Mouse (Mus musculus) midbrain, embryonic 15.5 days (tissue): ENCODE data around the gene Olfr789. TPM values are rescaled to one million over a fixed set of nuclear protein-coding genes. Genes with fewer than 3 reads are reported as not detected.

ENCODE experiments used
- ATAC-seq: fragments of 200-750 bp; cut with Nextera tagmentation; replicated peaks from 2 replicates; pipeline ENCODE4 v1.8.0; 2017; ENCODE audit warnings: moderate TSS enrichment
- H3K27ac ChIP-seq: fragments of 300-500 bp; sonication (generic); 2 replicates; pipeline ENCODE4 v1.5.1; 2015; ENCODE audit warnings: mild to moderate bottlenecking, inconsistent platforms
- H3K27me3 ChIP-seq: fragments of 300-500 bp; sonication (generic); replicated peaks from 2 replicates; pipeline ENCODE4 v1.6.1; 2015; ENCODE audit warnings: inconsistent platforms
- H3K36me3 ChIP-seq: fragments of 300-500 bp; sonication (generic); replicated peaks from 2 replicates; pipeline ENCODE4 v1.6.1; 2015; ENCODE audit warnings: inconsistent platforms
- H3K4me1 ChIP-seq: fragments of 300-500 bp; sonication (generic); 2 replicates; pipeline ENCODE4 v1.6.1; 2015; ENCODE audit warnings: inconsistent platforms
- H3K4me2 ChIP-seq: fragments of 300-500 bp; sonication (generic); 2 replicates; pipeline ENCODE4 v1.6.1; 2015; ENCODE audit warnings: inconsistent platforms, mild to moderate bottlenecking, moderate library complexity
- H3K4me3 ChIP-seq: fragments of 300-500 bp; sonication (generic); 2 replicates; pipeline ENCODE4 v1.5.1; 2015; ENCODE audit warnings: mild to moderate bottlenecking, inconsistent platforms
- H3K9ac ChIP-seq: fragments of 300-500 bp; sonication (generic); 2 replicates; pipeline ENCODE4 v1.6.1; 2015; ENCODE audit warnings: mild to moderate bottlenecking, inconsistent platforms
- H3K9me3 ChIP-seq: fragments of 300-500 bp; sonication (generic); 2 replicates; pipeline ENCODE4 v1.6.1; 2016; ENCODE audit warnings: inconsistent platforms
- WGBS: fragments of 180-500 bp; shearing (Covaris S2); methylation state at CpG from one replicate; pipeline ENCODE4 v1.1.7; 2015; ENCODE audit warnings: mixed read lengths; 5-methylcytosine and 5-hydroxymethylcytosine counted together
- polyA plus RNA-seq: library from polyadenylated mRNA; unstranded; fragments of >200 nt; fragmentation: Nextera tagmentation; extraction: Ambion mirVana; gene quantifications from 2 replicates; pipeline ENCODE4 v1.2.1, GENCODE M21; 2015

Olfr789 gene
- not detected in 2 replicates for polyA plus RNA-seq

DNA sequence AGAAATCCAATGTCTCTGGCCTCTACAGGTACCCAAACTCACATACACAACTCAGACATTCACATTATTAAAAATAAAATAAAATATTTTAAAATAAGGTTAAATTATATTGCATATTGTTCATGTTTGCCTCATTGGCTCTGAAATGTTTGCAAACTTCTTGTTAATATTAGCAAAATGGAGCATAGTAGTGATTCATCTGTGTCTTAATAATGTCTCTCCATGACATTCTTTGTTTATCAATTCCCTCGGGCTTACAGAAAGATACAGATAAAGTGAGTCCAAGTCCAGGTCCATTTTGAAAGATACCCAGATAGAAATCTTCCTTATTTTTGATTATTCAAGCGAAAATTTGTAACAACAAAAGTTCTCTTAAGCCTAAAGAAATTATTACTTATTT lies at the start of gene Olfr789:
Gene Olfr789 (plus strand): TSS at position 301 of the 400 bp plus-strand sequence.
- Histone ChIP-seq H3K4me2 (no peak within 1 kb of the TSS), H3K4me3 (no peak within 1 kb of the TSS), H3K36me3 (no peaks in the 10 kb centered on the region), H3K9me3 (no peaks in the 10 kb centered on the region), H3K27ac (no peak within 1 kb of the TSS), H3K9ac (no peak within 1 kb of the TSS), H3K4me1 (no peaks in the 10 kb centered on the region), H3K27me3 (no peaks in the 10 kb centered on the region)
- ATAC-seq, result no peak
- 73% methylated on average over 2 of the region's 2 CpGs for WGBS

DNA sequence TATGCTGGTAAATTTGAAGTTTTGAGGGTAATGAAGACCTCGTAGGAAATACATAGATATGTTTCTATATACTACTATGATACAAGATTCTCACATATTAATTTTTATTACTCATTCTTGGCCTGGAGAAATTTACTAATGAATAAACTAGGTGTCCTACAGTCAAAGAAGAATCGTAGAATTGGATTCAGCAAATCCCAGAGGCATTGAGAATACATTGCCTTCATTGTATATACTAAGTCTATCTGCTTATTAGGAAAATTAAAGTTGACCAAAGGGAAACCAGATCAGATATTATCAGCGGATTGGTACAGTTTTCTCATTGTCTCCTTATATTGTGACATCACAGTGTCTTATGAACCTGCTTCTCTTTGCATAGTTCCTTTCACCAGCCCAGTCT lies 23.0 kb upstream of the Olfr789 start, which contains the start of gene Olfr787:
Gene Olfr787 (plus strand): TSS at position 301 of the 400 bp plus-strand sequence.
- ATAC-seq, result no peak
- H3K36me3 ChIP-seq, result no peaks in the 10 kb centered on the region
- H3K4me2 ChIP-seq, result no peak within 1 kb of the TSS
- WGBS, result 84% methylated on average over 3 of the region's 3 CpGs
- no peak within 1 kb of the TSS for H3K9ac ChIP-seq
- H3K4me3 ChIP-seq, result no peak within 1 kb of the TSS
- H3K27ac ChIP-seq, result no peak within 1 kb of the TSS
- no peaks in the 10 kb centered on the region for H3K4me1 ChIP-seq
- H3K27me3 ChIP-seq, result no peaks in the 10 kb centered on the region
- H3K9me3 ChIP-seq, result no peaks in the 10 kb centered on the region

DNA sequence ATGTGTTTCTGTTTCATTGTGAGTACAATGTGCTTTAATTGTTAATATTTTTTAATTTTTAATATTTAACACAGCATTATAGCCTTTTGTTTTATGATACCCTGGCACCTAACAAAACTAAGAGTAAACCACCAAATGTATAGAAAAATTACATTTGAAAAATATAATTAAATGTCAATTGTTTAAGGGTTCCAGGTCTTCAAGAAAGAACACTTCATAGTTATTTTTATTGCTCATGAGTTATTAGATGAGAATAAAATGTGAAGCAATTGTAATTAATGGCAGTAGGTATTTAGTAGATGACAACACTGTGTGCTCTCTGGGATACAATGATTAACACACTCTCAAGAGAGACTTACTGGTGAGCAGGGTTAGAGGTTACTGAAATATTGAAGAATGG lies 13.9 kb upstream of the Olfr789 start, which contains the start of gene Olfr788:
Gene Olfr788 (plus strand): TSS at position 301 of the 400 bp plus-strand sequence.
- Histone ChIP-seq H3K9ac (no peak within 1 kb of the TSS), H3K4me3 (no peak within 1 kb of the TSS), H3K9me3 (no peaks in the 10 kb centered on the region), H3K4me1 (no peaks in the 10 kb centered on the region), H3K36me3 (no peaks in the 10 kb centered on the region), H3K27me3 (no peaks in the 10 kb centered on the region), H3K4me2 (no peak within 1 kb of the TSS), H3K27ac (no peak within 1 kb of the TSS)
- no peak for ATAC-seq

DNA sequence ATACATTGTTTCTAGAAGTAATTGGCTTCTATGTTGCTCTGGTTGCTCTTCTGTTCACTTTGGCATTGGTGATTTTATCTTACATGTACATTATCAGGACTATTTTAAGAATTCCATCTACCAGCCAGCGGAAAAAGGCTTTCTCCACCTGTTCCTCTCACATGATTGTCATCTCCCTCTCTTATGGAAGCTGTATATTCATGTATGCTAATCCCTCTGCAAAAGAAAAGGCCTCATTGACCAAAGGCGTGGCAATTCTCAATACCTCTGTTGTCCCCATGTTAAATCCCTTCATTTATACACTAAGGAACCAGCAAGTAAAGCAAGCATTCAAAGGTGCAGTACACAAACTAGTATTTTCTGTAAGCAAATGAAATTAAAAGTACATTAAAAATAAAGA lies 11.3 kb upstream of the Olfr789 start:
- WGBS, result 34% methylated on average over 2 of the region's 2 CpGs
- no peaks in the 10 kb centered on the region for H3K27me3 ChIP-seq
- H3K4me3 ChIP-seq, result no peak overlapping the region
- no peaks in the 10 kb centered on the region for H3K36me3 ChIP-seq
- no peak overlapping the region for H3K27ac ChIP-seq
- H3K4me2 ChIP-seq, result no peak overlapping the region
- H3K9me3 ChIP-seq, result no peaks in the 10 kb centered on the region
- no peak overlapping the region for H3K9ac ChIP-seq
- H3K4me1 ChIP-seq, result no peaks in the 10 kb centered on the region
- no peak for ATAC-seq

DNA sequence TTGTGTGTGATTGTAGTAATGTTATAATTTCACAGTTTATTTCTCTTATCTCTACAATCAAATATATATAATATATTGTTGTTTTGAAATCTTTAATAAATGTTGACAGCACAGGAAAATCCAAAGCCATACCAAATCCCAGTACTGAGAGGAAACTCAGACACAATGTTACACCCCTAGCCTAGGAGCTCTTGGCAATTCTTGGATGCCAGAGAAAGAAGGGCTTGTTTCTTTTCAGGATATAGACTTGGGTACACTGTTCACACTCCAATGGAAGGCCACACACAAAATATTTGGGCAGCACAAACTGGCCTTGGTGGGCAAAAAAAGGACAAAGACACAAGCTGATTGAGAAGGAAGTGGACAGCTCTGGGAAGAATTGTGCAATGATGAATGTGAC lies 10.8 kb upstream of the Olfr789 start:
- no peaks in the 10 kb centered on the region for H3K36me3 ChIP-seq
- H3K4me2 ChIP-seq, result no peak overlapping the region
- no peak for ATAC-seq
- no peaks in the 10 kb centered on the region for H3K27me3 ChIP-seq
- H3K27ac ChIP-seq, result no peak overlapping the region
- H3K9me3 ChIP-seq, result no peaks in the 10 kb centered on the region
- H3K9ac ChIP-seq, result no peak overlapping the region
- H3K4me1 ChIP-seq, result no peaks in the 10 kb centered on the region
- no peak overlapping the region for H3K4me3 ChIP-seq

DNA sequence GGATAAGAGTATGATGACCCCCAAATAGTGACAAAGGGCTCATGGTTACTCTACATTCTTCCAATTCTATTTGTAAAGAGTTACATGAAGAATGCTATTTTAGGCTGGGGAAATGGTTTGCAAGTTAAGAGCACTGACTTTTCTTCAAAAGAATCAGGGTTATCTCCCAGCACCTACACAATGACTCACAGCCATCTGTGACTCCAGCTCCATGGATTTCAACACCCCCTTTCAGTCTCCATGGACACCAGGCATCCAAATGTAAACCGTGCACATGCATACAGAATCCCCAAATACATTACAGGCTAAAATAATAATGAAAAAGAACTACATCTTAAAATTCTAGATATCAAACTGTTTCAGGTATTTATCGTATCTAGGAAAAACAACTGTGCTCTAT lies 5.5 kb downstream of the Olfr789 start:
- WGBS, result 75% methylated on average over 2 of the region's 2 CpGs
- no peak overlapping the region for H3K4me3 ChIP-seq
- no peak overlapping the region for H3K27ac ChIP-seq
- H3K9me3 ChIP-seq, result no peaks in the 10 kb centered on the region
- H3K4me1 ChIP-seq, result no peaks in the 10 kb centered on the region
- H3K9ac ChIP-seq, result no peak overlapping the region
- no peak for ATAC-seq
- H3K36me3 ChIP-seq, result no peaks in the 10 kb centered on the region
- no peaks in the 10 kb centered on the region for H3K27me3 ChIP-seq
- H3K4me2 ChIP-seq, result no peak overlapping the region

GRCm38 (mm10) chr10:129498192-129498591 lies 13.6 kb downstream of the Olfr789 start, which contains the start of gene Olfr790:
Gene Olfr790 (plus strand): TSS chr10:129498492.
- H3K27ac ChIP-seq, result no peak within 1 kb of the TSS
- no peak within 1 kb of the TSS for H3K4me3 ChIP-seq
- no peaks in the 10 kb centered on the region for H3K27me3 ChIP-seq
- no peak for ATAC-seq
- H3K36me3 ChIP-seq, result no peaks in the 10 kb centered on the region
- no peak within 1 kb of the TSS for H3K4me2 ChIP-seq
- H3K9me3 ChIP-seq, result no peaks in the 10 kb centered on the region
- H3K4me1 ChIP-seq, result no peaks in the 10 kb centered on the region
- H3K9ac ChIP-seq, result no peak within 1 kb of the TSS

DNA sequence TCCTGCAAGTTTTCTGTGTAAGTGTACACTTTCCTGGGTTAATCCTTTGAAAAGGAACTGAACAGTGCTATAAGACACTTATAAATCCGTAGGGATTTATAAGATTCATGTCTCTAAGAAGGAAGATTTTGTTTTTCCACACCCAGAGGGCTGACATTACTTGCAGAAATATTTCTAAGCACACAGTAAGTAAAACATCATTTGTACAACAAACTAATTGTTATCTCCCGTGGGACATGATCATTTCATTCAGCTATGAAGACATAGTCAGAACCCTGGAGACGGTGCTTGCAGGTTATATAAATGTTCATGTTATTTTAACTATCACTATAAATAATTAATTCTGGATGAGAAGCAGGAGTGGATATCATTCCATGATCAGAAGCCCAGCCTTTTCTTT lies 36.9 kb downstream of the Olfr789 start, which contains the start of gene Olfr791:
Gene Olfr791 (plus strand): TSS at position 301 of the 400 bp plus-strand sequence.
- Histone ChIP-seq H3K9ac (no peak within 1 kb of the TSS), H3K27ac (no peak within 1 kb of the TSS), H3K4me2 (no peak within 1 kb of the TSS), H3K9me3 (no peaks in the 10 kb centered on the region), H3K36me3 (no peaks in the 10 kb centered on the region), H3K4me1 (no peaks in the 10 kb centered on the region), H3K4me3 (no peak within 1 kb of the TSS), H3K27me3 (no peaks in the 10 kb centered on the region)
- no peak for ATAC-seq
- 77% methylated on average over 3 of the region's 3 CpGs for WGBS

- WGBS, result 72% methylated on average over 1 of the region's 1 CpGs
- no peak within 1 kb of the TSS for H3K27ac ChIP-seq
- no peak within 1 kb of the TSS for H3K4me3 ChIP-seq
- ATAC-seq, result no peak
- no peaks in the 10 kb centered on the region for H3K36me3 ChIP-seq
- H3K4me2 ChIP-seq, result no peak within 1 kb of the TSS
- no peaks in the 10 kb centered on the region for H3K27me3 ChIP-seq
- H3K4me1 ChIP-seq, result no peaks in the 10 kb centered on the region
- H3K9me3 ChIP-seq, result no peaks in the 10 kb centered on the region
- no peak within 1 kb of the TSS for H3K9ac ChIP-seq
Measured at GRCm38 (mm10) chr10:129538862-129539261, 54.3 kb downstream of the Olfr789 start, which contains the start of gene Olfr792. Gene Olfr792 (plus strand): TSS chr10:129539162.

Other genes starting within 250 kb of the Olfr789 start
- gene Olfr774, start 248.5 kb upstream of the Olfr789 start, polyA plus RNA-seq, result not detected in 2 replicates
- gene Olfr775, start 236.3 kb upstream of the Olfr789 start, polyA plus RNA-seq, result not detected in 2 replicates
- gene Olfr776, start 225.6 kb upstream of the Olfr789 start, polyA plus RNA-seq, result not detected in 2 replicates
- not detected in 2 replicates for gene Olfr777, start 213.3 kb upstream of the Olfr789 start, polyA plus RNA-seq
- gene Olfr780, start 166.6 kb upstream of the Olfr789 start, polyA plus RNA-seq, result not detected in 2 replicates
- gene Olfr781, start 155.9 kb upstream of the Olfr789 start, polyA plus RNA-seq, result not detected in 2 replicates
- not detected in 2 replicates for gene Olfr782, start 135.9 kb upstream of the Olfr789 start, polyA plus RNA-seq
- 0.09 TPM in 2 replicates for gene Olfr784, start 100.7 kb upstream of the Olfr789 start, polyA plus RNA-seq
- not detected in 2 replicates for gene Olfr785, start 79.3 kb upstream of the Olfr789 start, polyA plus RNA-seq
- not detected in 2 replicates for gene Olfr786, start 57.4 kb upstream of the Olfr789 start, polyA plus RNA-seq
- gene Olfr787, start 22.9 kb upstream of the Olfr789 start, polyA plus RNA-seq, result not detected in 2 replicates
- gene Olfr788, start 13.8 kb upstream of the Olfr789 start, polyA plus RNA-seq, result not detected in 2 replicates
- not detected in 2 replicates for gene Olfr790, start 13.7 kb downstream of the Olfr789 start, polyA plus RNA-seq
- gene Olfr791, start 37.0 kb downstream of the Olfr789 start, polyA plus RNA-seq, result not detected in 2 replicates
- gene Olfr792, start 54.4 kb downstream of the Olfr789 start, polyA plus RNA-seq, result not detected in 2 replicates
- gene Olfr794, start 82.9 kb downstream of the Olfr789 start, polyA plus RNA-seq, result not detected in 2 replicates
- not detected in 2 replicates for gene Olfr796, start 127.8 kb downstream of the Olfr789 start, polyA plus RNA-seq
- not detected in 2 replicates for gene Olfr798, start 143.2 kb downstream of the Olfr789 start, polyA plus RNA-seq
- not detected in 2 replicates for gene Olfr799, start 152.7 kb downstream of the Olfr789 start, polyA plus RNA-seq
- gene Olfr800, start 172.9 kb downstream of the Olfr789 start, polyA plus RNA-seq, result not detected in 2 replicates
- not detected in 2 replicates for gene Olfr801, start 189.1 kb downstream of the Olfr789 start, polyA plus RNA-seq
- 0.06 TPM in 2 replicates for gene Olfr802, start 203.4 kb downstream of the Olfr789 start, polyA plus RNA-seq
- gene Olfr803, start 209.5 kb downstream of the Olfr789 start, polyA plus RNA-seq, result not detected in 2 replicates
- gene Olfr804, start 218.5 kb downstream of the Olfr789 start, polyA plus RNA-seq, result not detected in 2 replicates
- not detected in 2 replicates for gene Olfr805, start 244.6 kb downstream of the Olfr789 start, polyA plus RNA-seq